Mouse (Mus musculus) adrenal gland, adult 8-10 months (tissue): ENCODE data around the gene Csad. TPM values are rescaled to one million over a fixed set of nuclear protein-coding genes. Genes with fewer than 3 reads are reported as not detected.
"Not testable (repeated sequence)": the region's sequence is repeated elsewhere in the genome, so short reads cannot be mapped to it uniquely, and the experiment has no call there.

ENCODE experiments used
- DNase-seq: peaks from one replicate; pipeline ENCODE4 v3.0.0; 2022
- total RNA-seq, 4 experiments: library from RNA; stranded (reverse); gene quantifications; 2 replicates each; pipeline ENCODE4 v1.2.4; 2022

Csad gene
- total RNA-seq, 4 experiments from 2014 or later: 71.3 to 85.0 (median 75.5) TPM

DNA sequence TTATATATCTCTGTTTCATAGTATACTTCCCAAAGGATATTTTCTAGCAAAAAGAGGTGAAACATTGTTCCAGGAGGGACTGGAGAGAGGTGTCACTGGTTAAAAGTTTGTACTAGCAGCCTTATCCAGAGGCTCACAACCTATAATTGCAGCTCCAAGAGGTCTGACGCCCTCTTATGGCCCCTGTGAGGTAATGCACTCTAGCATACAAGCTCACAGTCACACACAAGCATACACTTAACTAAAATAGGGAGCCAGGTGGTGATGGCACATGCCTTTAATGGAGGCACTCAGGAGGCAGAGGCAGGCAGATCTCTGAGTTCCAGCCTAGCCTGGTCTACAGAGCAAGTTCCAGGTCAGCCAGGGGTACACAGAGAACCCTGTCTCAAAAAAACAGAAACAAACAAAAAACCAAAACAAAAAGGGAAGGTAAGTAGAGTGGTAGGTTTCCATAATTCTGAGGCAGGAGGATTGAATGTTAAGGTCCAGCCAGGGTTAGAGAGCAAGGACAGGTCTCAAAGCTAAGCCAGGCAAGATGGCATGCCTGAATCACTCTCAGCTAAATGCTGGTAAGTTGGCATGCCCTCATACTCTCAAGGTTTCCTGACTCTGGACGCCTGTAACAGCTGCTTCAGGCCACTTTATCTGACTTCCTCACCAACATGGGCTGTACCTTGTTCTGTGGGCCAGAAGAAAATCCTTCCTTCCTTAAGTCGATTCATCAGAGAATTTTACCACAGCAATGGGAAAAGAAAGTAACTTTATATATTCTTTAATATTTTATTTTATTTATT is 40.4 kb downstream of the Csad start:
- no peak for DNase-seq

DNA sequence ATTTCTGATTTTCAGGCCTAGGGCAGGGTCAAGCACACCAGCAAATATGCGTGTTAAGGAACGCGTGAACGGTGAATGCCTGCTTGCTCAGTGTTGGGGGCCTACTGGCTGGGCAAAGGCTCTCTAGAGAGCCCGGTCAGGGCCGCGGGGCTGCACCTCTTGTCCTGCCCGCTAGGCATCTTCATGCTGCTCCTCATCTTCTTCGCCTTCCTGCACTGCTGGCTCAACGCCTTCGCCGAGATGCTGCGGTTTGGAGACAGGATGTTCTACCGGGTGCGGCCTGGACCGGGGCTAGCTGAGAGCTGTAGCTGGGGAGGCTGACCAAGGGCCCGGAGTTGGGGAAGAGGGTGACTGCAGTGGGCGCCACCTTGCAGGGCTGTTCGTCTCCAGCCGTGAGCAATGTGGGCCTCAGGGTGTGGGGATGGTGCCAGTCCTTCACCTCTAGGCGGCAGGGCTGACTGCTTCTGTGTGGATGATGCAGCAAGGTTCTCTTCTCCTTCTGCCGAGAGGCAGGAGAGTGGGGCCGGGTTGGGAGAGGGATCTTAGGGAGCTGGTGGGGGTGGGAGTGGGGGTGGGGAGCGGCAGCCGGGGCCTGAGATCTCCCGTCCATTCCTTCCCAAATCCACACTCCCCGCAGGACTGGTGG is 44.0 kb downstream of the Csad start:
- no peak for DNase-seq

DNA sequence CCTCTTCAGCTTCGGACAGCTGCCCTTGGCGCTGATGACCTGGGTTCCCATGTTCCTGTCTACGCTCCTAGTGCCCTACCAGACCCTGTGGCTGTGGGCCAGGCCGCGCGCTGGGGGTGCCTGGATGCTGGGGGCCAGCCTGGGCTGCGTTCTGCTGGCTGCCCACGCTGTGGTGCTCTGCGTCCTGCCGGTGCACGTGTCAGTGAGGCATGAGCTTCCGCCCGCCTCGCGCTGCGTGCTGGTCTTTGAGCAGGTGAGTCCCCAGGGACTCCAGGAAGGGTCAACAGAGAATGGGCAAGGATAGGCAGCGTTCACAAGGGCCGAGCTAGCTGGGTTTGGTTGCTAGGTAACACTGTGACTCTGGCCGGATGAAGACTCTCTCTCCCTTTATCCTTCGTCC is 47.7 kb downstream of the Csad start:
- no peak for DNase-seq

DNA sequence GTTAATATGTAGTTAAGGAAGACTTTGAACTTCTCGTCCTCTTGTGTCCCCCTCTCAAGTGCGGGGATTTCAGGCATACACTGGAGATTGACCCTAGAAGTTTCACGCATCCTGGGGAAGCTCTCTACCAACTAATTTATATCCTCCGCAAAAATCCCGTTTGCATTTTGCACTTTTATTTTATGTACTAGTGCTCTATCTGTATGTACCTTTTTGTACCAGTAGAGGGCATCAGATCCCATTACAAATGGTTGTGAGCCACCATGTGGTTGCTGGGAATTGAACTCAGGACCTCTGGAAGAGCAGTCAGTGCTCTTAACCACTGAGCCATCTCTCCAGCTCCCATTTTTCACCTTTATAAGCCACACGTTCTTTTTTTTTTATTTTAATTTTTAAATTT is 49.5 kb downstream of the Csad start:
- not testable (repeated sequence) for DNase-seq

DNA sequence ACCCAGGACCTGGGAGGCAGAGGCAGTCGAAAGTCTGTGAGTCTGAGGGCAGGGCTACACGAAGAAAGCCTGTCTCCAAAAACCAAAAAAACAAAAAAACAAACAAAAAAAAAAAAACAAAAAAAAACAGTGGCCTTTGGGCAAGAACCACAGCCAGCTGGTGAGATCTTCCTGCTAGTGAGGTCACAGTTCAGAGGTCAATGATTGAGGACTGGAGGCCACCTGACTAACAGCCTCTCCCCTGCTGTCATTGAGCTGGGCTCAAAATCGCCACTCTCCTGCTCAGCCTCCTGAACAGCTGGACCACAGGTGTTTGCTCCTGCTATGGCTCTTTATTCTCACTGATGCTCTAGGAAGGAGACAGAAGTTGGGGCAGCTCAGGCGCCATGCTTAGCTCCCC is 51.9 kb downstream of the Csad start:
- DNase-seq: no peak

DNA sequence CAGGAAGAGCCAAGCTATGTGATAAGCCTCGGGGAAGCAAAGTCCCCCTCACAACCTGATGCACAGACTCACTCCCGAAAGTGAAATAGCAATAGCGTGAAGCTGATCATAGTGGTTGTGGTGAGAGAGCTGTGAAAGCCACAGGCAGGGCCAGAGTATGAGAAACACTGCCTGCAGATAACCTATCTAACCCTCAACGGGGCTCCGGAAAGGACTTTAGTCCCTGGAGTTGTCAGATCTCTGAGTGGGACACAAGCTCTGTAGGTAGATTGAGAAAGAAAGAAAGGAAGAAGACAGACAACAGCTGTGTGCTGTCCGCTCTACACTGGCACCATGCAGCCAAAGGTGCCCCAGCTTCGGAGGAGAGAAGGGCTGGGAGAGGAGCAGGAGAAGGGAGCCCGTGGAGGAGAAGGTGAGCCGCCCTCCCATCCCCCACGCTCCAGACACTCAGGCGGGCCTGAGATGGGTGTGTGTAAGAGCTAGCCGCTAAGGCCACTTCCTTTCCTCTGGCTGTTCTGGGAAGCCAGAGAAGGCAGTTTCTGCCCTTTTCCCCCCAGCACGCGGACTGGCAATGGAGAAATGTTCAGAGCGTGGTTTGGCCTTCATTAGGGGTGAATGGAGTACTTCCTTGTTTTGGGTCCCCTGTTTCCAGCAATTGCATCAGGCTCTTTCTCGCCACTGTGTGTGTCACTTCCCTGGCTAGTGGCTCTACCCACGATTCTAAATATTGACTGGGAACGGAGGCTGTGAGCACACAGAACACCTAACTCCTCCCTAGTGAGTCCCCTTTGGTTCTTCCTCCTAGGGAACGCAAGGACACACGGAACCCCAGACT is 54.0 kb downstream of the Csad start, which contains the start of gene Soat2:
Gene Soat2 (plus strand): TSS at position 226 of the 835 bp plus-strand sequence.
- no peak for DNase-seq

DNA sequence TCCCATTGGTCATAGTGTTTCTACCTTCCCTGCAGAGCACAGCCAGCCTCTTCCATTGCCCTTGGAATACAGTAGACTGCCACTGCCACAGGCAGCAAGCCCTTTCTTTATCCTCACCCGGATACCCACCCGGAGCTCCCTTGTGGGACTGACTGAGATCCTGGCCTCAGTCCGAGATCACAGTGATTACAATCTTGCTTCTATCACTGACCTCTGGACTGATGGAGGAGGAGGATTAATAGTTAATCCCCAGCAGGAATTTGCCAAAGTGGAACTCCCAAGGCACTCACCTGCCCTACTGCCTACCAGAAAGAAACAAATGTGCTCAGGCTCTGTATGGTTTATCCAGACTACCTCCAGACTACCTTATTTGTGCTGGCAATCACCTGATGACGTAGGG is 55.0 kb downstream of the Csad start:
- no peak for DNase-seq

DNA sequence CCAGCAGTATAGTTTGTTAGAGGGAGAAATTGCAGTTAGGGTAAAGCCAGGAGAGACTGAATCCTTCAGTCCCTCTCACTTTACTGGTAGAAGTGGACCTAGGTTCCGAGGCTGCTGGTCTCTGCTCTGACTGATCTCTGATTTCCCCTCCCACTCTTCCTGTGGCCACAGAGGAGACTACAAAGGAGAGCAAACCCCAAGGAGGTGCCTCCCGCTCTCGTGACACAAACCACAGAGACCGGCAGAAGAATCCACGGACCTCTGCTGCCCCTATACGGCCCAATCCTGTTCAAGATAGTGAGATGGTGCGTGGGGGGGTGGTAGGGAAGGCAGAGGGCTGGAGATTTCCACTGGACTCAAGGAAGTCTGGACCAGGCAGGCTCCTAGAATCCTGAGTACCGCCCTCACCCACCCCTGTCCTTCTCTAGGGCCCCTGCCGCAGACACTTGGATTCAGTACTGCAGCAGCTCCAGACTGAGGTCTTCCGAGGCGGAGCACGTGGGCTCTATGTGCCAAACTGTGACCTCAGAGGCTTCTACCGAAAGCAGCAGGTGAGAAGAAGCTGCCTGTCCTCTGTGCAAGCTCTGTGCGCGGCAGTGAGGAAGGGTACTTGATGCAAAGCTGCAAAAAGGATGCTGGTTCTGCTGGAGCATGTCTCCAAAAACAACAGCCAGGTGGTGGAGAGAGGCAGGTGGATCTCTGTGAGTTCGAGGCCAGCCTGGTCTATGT is 56.7 kb downstream of the Csad start:
- DNase-seq: no peak

DNA sequence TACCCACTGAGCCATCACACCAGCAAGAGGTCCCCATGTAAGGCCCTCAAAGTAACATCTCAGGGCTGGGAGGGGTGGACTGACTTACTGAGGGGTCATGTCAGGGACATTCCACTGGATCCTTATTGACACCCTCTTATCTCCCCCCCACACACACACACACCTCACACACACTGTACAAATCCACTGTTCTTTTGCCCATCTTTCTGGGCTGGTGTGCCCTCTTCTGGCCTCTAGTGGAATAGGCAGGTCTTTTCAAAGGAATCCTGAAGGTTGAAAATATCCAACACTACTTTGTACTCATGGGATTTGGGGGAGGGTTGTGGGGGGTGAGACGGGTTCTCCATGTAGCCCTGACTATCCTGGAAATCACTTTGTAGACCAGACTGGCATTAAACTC is 57.6 kb downstream of the Csad start:
- DNase-seq: no peak

DNA sequence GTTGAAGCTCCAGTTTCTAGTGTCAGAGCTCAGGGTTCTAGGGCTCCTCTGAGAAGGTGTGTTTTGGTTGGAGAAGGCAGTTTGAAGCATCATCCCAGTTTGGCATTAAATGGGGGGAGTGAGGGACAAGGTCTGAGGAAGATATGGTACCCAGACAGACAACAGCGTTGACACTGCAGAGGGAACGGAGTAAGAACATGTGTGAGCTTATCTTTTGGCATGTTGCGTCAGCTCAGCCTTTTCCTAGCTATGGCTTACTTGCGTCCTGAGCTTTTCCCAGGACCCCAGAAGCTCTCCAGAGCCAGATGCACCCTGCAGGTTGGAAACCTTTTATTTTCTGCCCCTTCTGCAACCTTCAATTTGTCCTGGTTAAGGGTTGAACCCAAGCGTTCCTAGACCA is 58.4 kb downstream of the Csad start:
- DNase-seq: no peak

DNA sequence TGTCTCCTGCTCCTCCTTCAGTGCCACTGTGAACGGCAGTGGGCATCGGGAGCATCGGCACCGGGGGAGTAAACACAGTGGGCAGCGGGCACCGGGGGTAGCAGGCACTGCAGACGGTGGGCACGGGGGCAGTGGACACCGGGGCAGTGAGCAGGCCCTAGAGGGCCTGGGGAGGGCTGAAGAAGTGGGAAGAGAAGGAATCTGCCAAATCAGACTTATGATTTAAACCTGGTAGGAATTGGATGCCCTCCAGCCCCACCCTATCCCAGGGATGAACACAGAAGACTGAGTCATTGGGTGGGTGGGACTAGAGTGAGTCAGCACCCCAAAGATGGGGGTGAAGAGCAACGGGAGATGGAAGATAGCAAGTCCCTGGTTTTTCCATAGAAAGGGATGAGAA is 59.2 kb downstream of the Csad start:
- DNase-seq: peak; percentile 75

DNA sequence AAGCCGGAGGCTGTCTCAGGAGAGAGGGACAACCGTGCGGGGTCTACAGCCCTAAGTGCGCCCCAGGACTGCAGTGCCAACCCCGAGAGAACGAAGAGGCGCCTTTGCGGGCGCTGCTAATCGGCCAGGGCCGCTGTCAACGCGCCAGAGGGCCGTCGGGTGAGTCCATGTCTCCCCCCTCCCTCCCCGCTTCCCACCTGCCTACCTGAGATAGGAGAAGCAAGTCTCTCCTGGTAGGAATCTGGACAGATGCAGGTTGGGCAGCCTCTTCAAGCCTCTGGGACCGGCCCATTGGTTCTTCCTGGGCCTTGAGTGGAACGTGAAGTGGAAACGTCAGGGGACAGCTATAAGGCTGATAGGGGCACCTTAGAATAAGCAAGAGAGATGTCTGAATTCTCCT is 59.8 kb downstream of the Csad start:
- no peak for DNase-seq

DNA sequence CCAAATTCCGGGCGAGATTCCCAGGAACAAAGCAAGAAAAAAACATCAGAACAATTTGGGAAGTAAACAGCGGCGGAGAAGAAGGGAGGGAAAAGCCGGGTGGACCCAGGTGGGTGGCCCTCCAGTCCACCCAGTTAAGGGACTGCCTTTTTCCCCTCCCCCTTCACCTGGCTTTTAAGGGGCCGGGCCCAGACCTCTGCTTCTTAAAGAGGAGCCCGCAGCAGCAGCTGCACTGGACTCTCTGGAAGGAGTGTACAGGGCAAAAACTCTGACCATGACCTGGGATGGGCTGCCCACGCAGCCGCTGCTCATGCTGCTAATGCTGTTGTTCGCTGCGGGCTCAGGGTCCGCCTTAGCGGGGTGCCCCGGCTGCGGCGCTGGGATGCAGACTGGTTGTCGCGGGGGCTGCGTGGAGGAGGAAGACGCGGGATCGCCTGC is 60.2 kb downstream of the Csad start, which contains the start of gene Igfbp6:
Gene Igfbp6 (plus strand): TSS at position 89 of the 438 bp plus-strand sequence.
- DNase-seq: no peak

DNA sequence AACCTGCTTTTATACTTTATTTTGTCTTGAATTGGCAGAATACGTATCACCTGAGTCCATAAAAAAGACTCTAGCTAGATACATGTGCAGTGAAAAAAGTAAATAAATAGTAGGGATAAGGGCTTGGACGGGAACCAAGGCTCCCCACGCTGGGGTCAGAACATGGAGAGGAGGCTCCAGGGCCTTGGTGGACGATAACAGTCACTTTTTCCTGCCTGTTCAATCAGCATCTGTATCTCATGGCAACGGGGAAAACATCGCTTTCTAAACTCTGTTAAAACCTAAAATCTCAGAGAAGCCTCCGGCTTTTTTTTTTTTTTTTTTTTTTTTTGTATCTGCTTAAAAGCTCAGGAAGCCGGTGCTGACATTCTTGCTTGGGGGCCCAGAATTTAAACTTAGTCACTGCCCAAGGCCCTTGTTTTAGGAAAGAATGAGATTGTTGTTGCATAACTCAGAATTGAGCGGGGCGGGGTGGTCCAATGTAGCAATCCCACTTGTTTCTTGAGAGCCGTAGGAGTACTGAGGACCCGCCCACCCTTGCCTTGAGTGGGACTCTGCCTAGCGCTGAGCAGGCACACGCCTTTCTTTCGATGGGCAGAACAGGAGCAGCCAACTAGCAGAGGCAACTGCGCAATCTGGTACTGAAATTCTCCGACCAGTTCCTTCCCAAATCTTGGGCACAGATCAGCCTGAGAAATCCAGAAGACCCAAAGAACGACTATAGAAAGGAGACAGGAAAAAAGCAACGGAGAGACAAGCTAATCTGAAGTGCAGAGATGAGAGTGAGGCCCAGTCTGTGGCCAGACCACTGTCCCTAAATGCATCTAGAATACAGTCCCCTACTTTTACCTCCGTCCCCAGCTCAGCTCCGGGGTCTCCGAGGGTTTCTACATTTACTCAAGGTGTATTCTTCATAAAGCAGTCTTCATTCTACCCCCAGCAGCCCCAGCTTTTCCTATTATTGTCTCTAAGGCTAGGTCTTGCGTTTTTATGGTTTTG is 61.3 kb downstream of the Csad start:
- no peak for DNase-seq

DNA sequence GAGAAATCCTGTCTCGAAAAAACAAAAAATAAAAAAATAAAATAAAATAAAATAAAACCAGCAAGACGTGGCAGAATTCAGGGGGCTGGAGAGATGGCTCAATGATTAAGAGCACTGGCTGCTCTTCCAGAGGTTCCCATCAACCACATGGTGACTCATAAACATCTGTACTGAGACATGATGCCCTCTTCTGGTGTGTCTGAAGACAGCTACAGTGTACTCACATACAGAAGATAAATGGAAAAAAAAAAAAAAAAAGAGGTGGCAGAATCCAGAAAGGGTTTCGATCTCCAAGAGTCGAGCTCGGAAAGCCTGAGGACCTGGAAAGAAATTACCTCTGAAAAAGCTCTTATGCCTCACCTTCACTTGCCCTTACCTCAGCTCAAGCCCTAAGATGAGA is 63.4 kb downstream of the Csad start:
- DNase-seq: no peak

DNA sequence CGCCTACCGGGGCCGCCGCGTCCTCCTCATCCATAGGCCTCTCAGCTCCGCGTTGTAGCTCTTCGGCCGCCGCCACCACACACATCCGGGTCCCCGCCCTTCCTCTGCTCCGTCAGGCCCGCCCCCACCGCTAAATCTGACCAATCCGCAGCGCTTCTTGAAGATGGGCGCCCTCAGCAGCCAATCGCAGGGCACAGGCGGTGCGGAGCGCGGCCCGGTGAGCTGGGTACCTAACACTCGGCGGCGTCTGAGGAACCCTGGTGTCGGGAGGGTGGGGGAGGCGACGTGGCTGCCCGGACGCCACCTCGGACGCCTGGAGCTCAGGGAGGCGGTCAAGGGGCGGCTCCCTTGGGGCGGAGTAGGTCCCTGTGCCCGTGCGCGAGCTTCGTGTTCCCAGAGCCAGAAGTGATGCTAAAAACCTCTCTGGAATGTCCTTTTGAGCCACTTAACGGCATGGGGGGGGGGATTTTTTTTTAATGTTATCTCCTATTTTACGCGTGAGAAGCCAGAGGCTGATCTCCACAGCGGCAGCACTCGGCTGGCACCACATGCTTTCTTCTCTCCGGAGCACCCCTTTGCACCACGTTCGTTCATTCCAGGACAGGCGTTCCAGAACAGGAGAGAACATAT is 68.3 kb downstream of the Csad start, which contains the start of gene Spryd3:
Gene Spryd3 (minus strand): TSS at position 106 of the 630 bp plus-strand sequence.
- peak; percentile 96 for DNase-seq

DNA sequence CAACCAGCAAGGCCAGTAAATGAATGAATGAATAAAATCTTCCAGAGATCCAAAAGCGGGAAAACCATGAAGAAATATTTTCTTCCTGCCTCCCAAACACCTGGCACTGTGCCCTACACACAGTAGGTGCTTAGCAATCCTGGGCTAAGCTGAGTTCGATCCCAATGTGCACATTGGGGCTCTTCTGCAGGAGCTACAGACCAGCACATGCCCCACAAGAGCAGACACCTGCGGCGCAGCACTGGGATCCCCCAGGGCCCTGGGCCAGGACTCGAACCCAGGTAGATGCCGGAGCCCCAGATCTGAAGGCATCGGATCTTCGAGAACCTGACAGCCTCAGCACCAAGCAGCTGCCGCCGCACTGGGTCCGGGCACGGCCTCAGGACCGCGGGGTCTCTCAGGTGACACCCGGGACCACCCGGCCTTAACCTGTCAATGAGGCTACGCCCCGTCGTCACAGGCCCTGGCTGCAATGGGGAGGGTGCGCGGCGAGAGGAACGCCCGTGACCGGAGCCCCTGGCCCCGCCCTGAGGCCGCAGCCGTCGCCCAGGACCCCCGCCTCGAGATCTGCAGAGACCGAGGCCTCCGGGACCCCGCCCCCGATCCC is 68.9 kb downstream of the Csad start:
- DNase-seq: no peak

DNA sequence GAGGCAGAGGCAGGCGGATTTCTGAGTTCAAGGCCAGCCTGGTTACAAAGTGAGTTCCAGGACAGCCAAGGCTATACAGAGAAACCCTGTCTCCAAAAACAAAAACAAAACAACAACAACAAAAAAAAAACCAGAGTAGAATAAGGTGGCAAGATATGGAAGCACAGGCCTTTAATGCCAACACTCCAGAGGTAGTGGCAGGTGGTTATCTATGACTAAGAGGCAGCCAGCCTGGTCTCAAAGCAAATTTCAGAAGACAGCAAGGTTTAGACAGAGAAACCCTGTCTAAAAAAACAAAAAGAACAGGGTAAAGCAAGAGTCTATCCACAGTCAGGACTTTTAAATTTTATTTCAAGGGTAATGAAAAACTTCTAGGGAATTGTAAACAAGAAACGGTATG is 69.8 kb downstream of the Csad start:
- no peak for DNase-seq

DNA sequence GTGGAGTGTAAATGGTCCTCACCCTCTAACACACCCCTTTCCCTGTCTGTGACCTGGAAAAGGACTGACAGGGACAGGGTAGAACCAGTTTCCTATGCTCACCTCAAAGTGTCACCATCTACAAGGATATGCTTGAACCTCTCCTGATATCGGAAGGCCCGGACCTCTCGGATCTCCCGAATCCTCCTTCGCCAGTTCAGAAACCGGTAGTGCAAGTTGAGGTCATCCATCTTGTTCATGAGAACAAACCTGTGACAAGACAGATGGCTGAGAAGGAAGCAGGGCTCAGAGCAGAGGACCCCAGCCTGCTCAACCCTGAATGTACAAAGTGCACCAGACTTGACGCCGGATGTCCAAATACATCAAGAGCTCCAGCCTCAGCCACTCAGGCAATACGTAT is 71.2 kb downstream of the Csad start:
- no peak for DNase-seq
